Mouse (Mus musculus) left cerebral cortex, postnatal 25 days (tissue): Measurements from ENCODE around the gene Rad51ap2. TPM values are rescaled to one million over a fixed set of nuclear protein-coding genes. Genes with fewer than 3 reads are reported as not detected.

Experiments
- total RNA-seq, 2 experiments: library from RNA; stranded (reverse); gene quantifications; 2 replicates each; pipeline ENCODE4 v1.2.3; 2021

The Rad51ap2 gene
- total RNA-seq, 2 experiments from 2014 or later: 2.4 to 2.5 TPM

Other genes starting within 250 kb of the Rad51ap2 start
- not detected for gene Msgn1, start 247.1 kb upstream of the Rad51ap2 start, total RNA-seq
- gene Gen1, start 190.3 kb upstream of the Rad51ap2 start, total RNA-seq: 1 to 10 TPM; 1.7 to 2.2 TPM
- gene Smc6, start 190.2 kb upstream of the Rad51ap2 start, total RNA-seq: 10 to 100 TPM; 29.2 to 38.0 TPM
- 100 to 1,000 TPM; 587 to 660 TPM for gene Vsnl1, start 19.5 kb upstream of the Rad51ap2 start, total RNA-seq